Mouse (Mus musculus): Measurements from ENCODE around the gene Fhad1. TPM values are rescaled to one million over a fixed set of nuclear protein-coding genes. Genes with fewer than 3 reads are reported as not detected.

Fhad1 gene
- polyA plus RNA-seq, 1 experiment, result 0.29 TPM

- H3K4me1 ChIP-seq, result peaks cover 76% of the 10 kb centered on the region
- no peak for TF ChIP-seq FLI1 (IDR thresholded peaks at IDR 0.05; ENCODE audit: low read length)
- TF ChIP-seq GATA1 (IDR thresholded peaks at IDR 0.05; ENCODE audit: borderline replicate concordance, low read length), result no peak
- H3K4me3 ChIP-seq (replicated peaks), result peak overlapping the region; percentile 95
- H3K36me3 ChIP-seq (replicated peaks; ENCODE audit: low read length), result peaks cover 56% of the 10 kb centered on the region
- no peaks in the 10 kb centered on the region for H3K9me3 ChIP-seq
- H3K27me3 ChIP-seq (replicated peaks), result peaks cover 14% of the 10 kb centered on the region
Measured at GRCm38 (mm10) chr4:141871909-141872308, 143.0 kb downstream of the Fhad1 start.

GRCm38 (mm10) chr4:141871333-141871725 lies 143.6 kb downstream of the Fhad1 start:
- peak overlapping the region; percentile 95 for H3K4me3 ChIP-seq (replicated peaks)
- H3K27me3 ChIP-seq (replicated peaks), result peaks cover 10% of the 10 kb centered on the region
- H3K4me1 ChIP-seq, result peaks cover 78% of the 10 kb centered on the region
- peaks cover 61% of the 10 kb centered on the region for H3K36me3 ChIP-seq (replicated peaks; ENCODE audit: low read length)
- no peaks in the 10 kb centered on the region for H3K9me3 ChIP-seq
- no peak for TF ChIP-seq FLI1 (IDR thresholded peaks at IDR 0.05; ENCODE audit: low read length)
- TF ChIP-seq GATA1 (IDR thresholded peaks at IDR 0.05; ENCODE audit: borderline replicate concordance, low read length), result no peak

- Histone ChIP-seq H3K9me3 (no peaks in the 10 kb centered on the region), H3K4me3 (replicated peaks) (peak overlapping the region; percentile 95), H3K36me3 (replicated peaks; ENCODE audit: low read length) (peaks cover 67% of the 10 kb centered on the region), H3K27me3 (replicated peaks) (peaks cover 6% of the 10 kb centered on the region), H3K4me1 (peaks cover 79% of the 10 kb centered on the region)
- TF ChIP-seq GATA1 (IDR thresholded peaks at IDR 0.05; ENCODE audit: borderline replicate concordance, low read length), result no peak
- no peak for TF ChIP-seq FLI1 (IDR thresholded peaks at IDR 0.05; ENCODE audit: low read length)
Measured at GRCm38 (mm10) chr4:141870666-141871332, 144.1 kb downstream of the Fhad1 start.

- no peak for TF ChIP-seq GATA1 (IDR thresholded peaks at IDR 0.05; ENCODE audit: borderline replicate concordance, low read length)
- TF ChIP-seq FLI1 (IDR thresholded peaks at IDR 0.05; ENCODE audit: low read length), result no peak
- Histone ChIP-seq H3K9me3 (no peaks in the 10 kb centered on the region), H3K4me1 (peaks cover 78% of the 10 kb centered on the region), H3K36me3 (replicated peaks; ENCODE audit: low read length) (peaks cover 77% of the 10 kb centered on the region), H3K27me3 (replicated peaks) (no peaks in the 10 kb centered on the region), H3K4me3 (replicated peaks) (peak overlapping the region; percentile 67)
Measured at GRCm38 (mm10) chr4:141869436-141870215, 145.3 kb downstream of the Fhad1 start.

- no peaks in the 10 kb centered on the region for H3K9me3 ChIP-seq
- H3K4me1 ChIP-seq, result peaks cover 81% of the 10 kb centered on the region
- H3K4me3 ChIP-seq (replicated peaks), result no peak overlapping the region
- H3K27me3 ChIP-seq (replicated peaks), result no peaks in the 10 kb centered on the region
- TF ChIP-seq FLI1 (IDR thresholded peaks at IDR 0.05; ENCODE audit: low read length), result no peak
- no peak for TF ChIP-seq GATA1 (IDR thresholded peaks at IDR 0.05; ENCODE audit: borderline replicate concordance, low read length)
- H3K36me3 ChIP-seq (replicated peaks; ENCODE audit: low read length), result peaks cover 93% of the 10 kb centered on the region
Measured at GRCm38 (mm10) chr4:141868051-141868450, 146.8 kb downstream of the Fhad1 start.

GRCm38 (mm10) chr4:141867498-141867897 lies 147.4 kb downstream of the Fhad1 start:
- H3K4me1 ChIP-seq, result peaks cover 81% of the 10 kb centered on the region
- H3K36me3 ChIP-seq (replicated peaks; ENCODE audit: low read length), result peaks cover 94% of the 10 kb centered on the region
- no peak overlapping the region for H3K4me3 ChIP-seq (replicated peaks)
- no peaks in the 10 kb centered on the region for H3K9me3 ChIP-seq
- no peaks in the 10 kb centered on the region for H3K27me3 ChIP-seq (replicated peaks)
- TF ChIP-seq GATA1 (IDR thresholded peaks at IDR 0.05; ENCODE audit: borderline replicate concordance, low read length) (no peak), FLI1 (IDR thresholded peaks at IDR 0.05; ENCODE audit: low read length) (no peak)

- H3K36me3 ChIP-seq (replicated peaks; ENCODE audit: low read length), result peaks cover 92% of the 10 kb centered on the region
- H3K9me3 ChIP-seq, result no peaks in the 10 kb centered on the region
- H3K27me3 ChIP-seq (replicated peaks), result no peaks in the 10 kb centered on the region
- TF ChIP-seq FLI1 (IDR thresholded peaks at IDR 0.05; ENCODE audit: low read length) (no peak), GATA1 (IDR thresholded peaks at IDR 0.05; ENCODE audit: borderline replicate concordance, low read length) (no peak)
- H3K4me3 ChIP-seq (replicated peaks), result no peak overlapping the region
- H3K4me1 ChIP-seq, result peaks cover 81% of the 10 kb centered on the region
Measured at GRCm38 (mm10) chr4:141866933-141867490, 147.9 kb downstream of the Fhad1 start.

GRCm38 (mm10) chr4:141865600-141865999 lies 149.3 kb downstream of the Fhad1 start:
- Histone ChIP-seq H3K4me3 (replicated peaks) (no peak overlapping the region), H3K27me3 (replicated peaks) (no peaks in the 10 kb centered on the region), H3K36me3 (replicated peaks; ENCODE audit: low read length) (peaks cover 92% of the 10 kb centered on the region), H3K9me3 (no peaks in the 10 kb centered on the region), H3K4me1 (peaks cover 79% of the 10 kb centered on the region)
- TF ChIP-seq GATA1 (IDR thresholded peaks at IDR 0.05; ENCODE audit: borderline replicate concordance, low read length), result no peak
- TF ChIP-seq FLI1 (IDR thresholded peaks at IDR 0.05; ENCODE audit: low read length), result no peak

- Histone ChIP-seq H3K27me3 (replicated peaks) (no peaks in the 10 kb centered on the region), H3K36me3 (replicated peaks; ENCODE audit: low read length) (peaks cover 92% of the 10 kb centered on the region), H3K4me1 (peaks cover 77% of the 10 kb centered on the region), H3K9me3 (no peaks in the 10 kb centered on the region), H3K4me3 (replicated peaks) (no peak overlapping the region)
- no peak for TF ChIP-seq GATA1 (IDR thresholded peaks at IDR 0.05; ENCODE audit: borderline replicate concordance, low read length)
- no peak for TF ChIP-seq FLI1 (IDR thresholded peaks at IDR 0.05; ENCODE audit: low read length)
Measured at GRCm38 (mm10) chr4:141865006-141865405, 149.9 kb downstream of the Fhad1 start.

- H3K4me3 ChIP-seq (replicated peaks), result peak overlapping the region; percentile 20
- H3K4me1 ChIP-seq, result peaks cover 72% of the 10 kb centered on the region
- peaks cover 94% of the 10 kb centered on the region for H3K36me3 ChIP-seq (replicated peaks; ENCODE audit: low read length)
- H3K27me3 ChIP-seq (replicated peaks), result no peaks in the 10 kb centered on the region
- TF ChIP-seq FLI1 (IDR thresholded peaks at IDR 0.05; ENCODE audit: low read length), result no peak
- no peak for TF ChIP-seq GATA1 (IDR thresholded peaks at IDR 0.05; ENCODE audit: borderline replicate concordance, low read length)
- H3K9me3 ChIP-seq, result no peaks in the 10 kb centered on the region
Measured at GRCm38 (mm10) chr4:141864506-141864905, 150.4 kb downstream of the Fhad1 start.
